In genomic region chr9:58657735-58658512, GRCm38 (mm10) we compare ENCODE assay signal across 11 mouse cellular contexts.
DNase-seq lines count a peak whose midpoint lies in the region; ATAC-seq and TF ChIP-seq lines count a peak whose summit lies in the region.
"Had no signal": no experiment of that assay in that cellular context is flagged by ENCODE, and none has a peak within 500 bp of the region (broad histone marks: within the 10 kb centered on the region; RNA-seq: fewer than 3 reads in every experiment).

No protein-coding gene starts in this region.

- no peak for TF ChIP-seq POLR2A in spleen, adult 2 months (IDR thresholded peaks at IDR 0.05; ENCODE audit: low read depth, low read length)

- peak overlapping the region; percentile 41; the same call in 1 of the 2 replicates for H3K4me2 ChIP-seq in heart, embryonic 11.5 days
- peak overlapping the region; percentile 63 for H3K4me2 ChIP-seq in liver, embryonic 15.5 days

- no peak for DNase-seq in heart, postnatal 10 days
- no peak for DNase-seq in spleen, adult 2 months (ENCODE audit: low read depth in 1 of 2, low spot score in 2 of 2)
- DNase-seq in spleen, postnatal 14 days (ENCODE audit: low spot score in 2 of 2): no peak
- peak; percentile 31 for DNase-seq in yolk sac, embryonic 10.5 days (ENCODE audit: low spot score)
- DNase-seq in cerebellum, adult 9-11 months: no peak
- DNase-seq: adrenal gland, postnatal 36 days; gastrocnemius, postnatal 25 days; kidney, adult 11 months had no signal

- H3K36me3 ChIP-seq in heart, embryonic 11.5 days (ENCODE audit: control insufficient read depth, insufficient read depth, low read length): peaks cover 8% of the 10 kb centered on the region; the same call in 1 of the 2 replicates
- H3K36me3 ChIP-seq in spleen, adult 2 months (ENCODE audit: control insufficient read depth, insufficient read depth, low read length): peaks cover 8% of the 10 kb centered on the region
- peaks cover 69% of the 10 kb centered on the region for H3K36me3 ChIP-seq in liver, embryonic 15.5 days (replicated peaks)

- H3K27me3 ChIP-seq in heart, embryonic 11.5 days (ENCODE audit: control insufficient read depth, insufficient read depth, low read length): no peaks in the 10 kb centered on the region
- H3K27me3 ChIP-seq in spleen, adult 2 months (ENCODE audit: control insufficient read depth, insufficient read depth, low read length): no peaks in the 10 kb centered on the region
- no peaks in the 10 kb centered on the region for H3K27me3 ChIP-seq in liver, embryonic 15.5 days

- no peaks in the 10 kb centered on the region for H3K9me3 ChIP-seq in heart, embryonic 11.5 days (replicated peaks; ENCODE audit: control insufficient read depth, low read length)
- no peaks in the 10 kb centered on the region for H3K9me3 ChIP-seq in liver, embryonic 15.5 days (replicated peaks)

- intact Hi-C loops in heart, postnatal 10 days (cut with DNase I): no loop called here

- no peak overlapping the region for H3K9ac ChIP-seq in heart, embryonic 11.5 days (ENCODE audit: low read depth, low read length)
- H3K9ac ChIP-seq in liver, embryonic 15.5 days: peak overlapping the region; percentile 62

- peak overlapping the region; percentile 80 for H3K27ac ChIP-seq in heart, embryonic 11.5 days (ENCODE audit: low read depth, low read length)
- peak overlapping the region; percentile 18 for H3K27ac ChIP-seq in spleen, adult 2 months (ENCODE audit: insufficient read depth, low read length)
- peak overlapping the region; percentile 99 for H3K27ac ChIP-seq in liver, embryonic 15.5 days (replicated peaks)

- WGBS in heart, embryonic 11.5 days (ENCODE audit: insufficient replicate concordance): 51% methylated on average over 5 of the region's 5 CpGs
- WGBS in spleen, adult 2 months: 25% methylated on average over 5 of the region's 5 CpGs
- 25% methylated on average over 5 of the region's 5 CpGs for WGBS in liver, embryonic 15.5 days (ENCODE audit: insufficient replicate concordance)

- peaks cover 22% of the 10 kb centered on the region for H3K4me1 ChIP-seq in heart, embryonic 11.5 days (ENCODE audit: control insufficient read depth, insufficient read depth, low read length)
- H3K4me1 ChIP-seq in spleen, adult 2 months (ENCODE audit: control insufficient read depth, insufficient read depth, insufficient read length): peaks cover 5% of the 10 kb centered on the region
- peaks cover 91% of the 10 kb centered on the region for H3K4me1 ChIP-seq in liver, embryonic 15.5 days (replicated peaks)

- ATAC-seq in heart, embryonic 11.5 days (replicated peaks; ENCODE audit: insufficient number of reproducible peaks, low FRiP score, low TSS enrichment): peak; percentile 86
- peak; percentile 89 for ATAC-seq in liver, embryonic 15.5 days (ENCODE audit: insufficient read depth)
- ATAC-seq in inflammation-experienced regulatory T-cells, adult 6 months: no peak

- no peak for TF ChIP-seq CTCF in spleen, adult 2 months (IDR thresholded peaks at IDR 0.05; ENCODE audit: extremely low read depth, insufficient read depth, insufficient read length, insufficient replicate concordance)

- no peak overlapping the region for H3K4me3 ChIP-seq in heart, embryonic 11.5 days (ENCODE audit: low read depth, low read length)
- H3K4me3 ChIP-seq in spleen, adult 2 months (ENCODE audit: extremely low read depth, insufficient read depth, insufficient read length): no peak overlapping the region
- peak overlapping the region; percentile 45 for H3K4me3 ChIP-seq in liver, embryonic 15.5 days (replicated peaks)

Comparison
In these comparisons a context has a peak if more than half of its experiments do, and no peak if none do; other contexts are left out.
1. H3K27ac ChIP-seq: peak in every context shown above with its lines; median percentile 99 in liver, embryonic 15.5 days; 80 in heart, embryonic 11.5 days; 18 in spleen, adult 2 months.